Mouse (Mus musculus) ES-E14 (cell line): ENCODE measurements around the gene Lzts3. TPM values are rescaled to one million over a fixed set of nuclear protein-coding genes. Genes with fewer than 3 reads are reported as not detected.
"Not testable (repeated sequence)": the region's sequence is repeated elsewhere in the genome, so short reads cannot be mapped to it uniquely, and the experiment has no call there.

Source experiments
- DNase-seq: peaks from one replicate; pipeline ENCODE4 v3.0.0-alpha.2; 2013; ENCODE audit warnings: low read depth, low spot score
- H3K27ac ChIP-seq: 2 replicates; pipeline ENCODE4 v1.5.1; 2012; ENCODE audit warnings: low read depth, mild to moderate bottlenecking, low read length, moderate library complexity, mixed read lengths; ENCODE audit not compliant: poor library complexity, insufficient read depth, severe bottlenecking
- H3K36me3 ChIP-seq: 2 replicates; pipeline ENCODE4 v1.6.1; 2012; ENCODE audit warnings: mild to moderate bottlenecking, low read length, moderate library complexity, mixed read lengths; ENCODE audit not compliant: control insufficient read depth, poor library complexity, insufficient read depth, severe bottlenecking
- H3K4me1 ChIP-seq, 2 experiments: fragments of 150-350 bp in 1 of 2; sonication (generic) in 1 of 2; 2 replicates each; pipeline ENCODE4 v1.6.1; 2012; ENCODE audit warnings: low read length in 2 of 2, mild to moderate bottlenecking in 1 of 2, mixed read lengths in 1 of 2; ENCODE audit not compliant: control insufficient read depth in 2 of 2, insufficient read depth in 2 of 2, poor library complexity in 1 of 2
- H3K4me3 ChIP-seq, 2 experiments: fragments of 150-350 bp in 1 of 2; sonication (generic) in 1 of 2; 2 replicates each; pipeline ENCODE4 v1.5.1; 2012; ENCODE audit warnings: low read length in 2 of 2, low read depth in 1 of 2, mild to moderate bottlenecking in 1 of 2, mixed read lengths in 1 of 2; ENCODE audit not compliant: insufficient read depth in 1 of 2, poor library complexity in 1 of 2, severe bottlenecking in 1 of 2
- H3K9ac ChIP-seq: 2 replicates; pipeline ENCODE4 v1.6.1; 2012; ENCODE audit warnings: low read depth, mild to moderate bottlenecking, low read length, mixed read lengths; ENCODE audit not compliant: poor library complexity, insufficient read depth, severe bottlenecking
- H3K9me3 ChIP-seq: fragments of 150-350 bp; sonication (generic); 2 replicates; pipeline ENCODE4 v1.6.1; 2012; ENCODE audit warnings: low read depth, mild to moderate bottlenecking, low read length; ENCODE audit not compliant: control insufficient read depth, insufficient read depth
- CHD2 ChIP-seq: IDR thresholded peaks from 2 replicates; pipeline ENCODE4 v1.6.1; 2014; ENCODE audit warnings: mild to moderate bottlenecking, low read depth, low read length, inconsistent platforms
- HCFC1 ChIP-seq: IDR thresholded peaks from 2 replicates; pipeline ENCODE4 v1.6.1; 2012; ENCODE audit warnings: low read length, inconsistent platforms, borderline replicate concordance; ENCODE audit not compliant: insufficient read depth
- MAFK ChIP-seq: IDR thresholded peaks from 2 replicates; pipeline ENCODE4 v1.6.1; 2014; ENCODE audit warnings: mild to moderate bottlenecking, low read depth, low read length, inconsistent platforms; ENCODE audit not compliant: insufficient read depth
- ZC3H11A ChIP-seq: IDR thresholded peaks from 2 replicates; pipeline ENCODE4 v1.6.1; 2012; ENCODE audit warnings: low read depth, mild to moderate bottlenecking, inconsistent platforms, low read length, borderline replicate concordance
- ZNF384 ChIP-seq: IDR thresholded peaks from 2 replicates; pipeline ENCODE4 v1.6.1; 2012; ENCODE audit warnings: low read depth, low read length, inconsistent platforms
- in situ Hi-C, 2 experiments: fragments of 600-800 bp; cut with MboI; formaldehyde crosslinking; loops; one replicate each; pipeline ENCODE4 v1.15.1; 2025; ENCODE audit warnings: low sequenced_read_pairs in 2 of 2, inconsistent platforms in 1 of 2; ENCODE audit not compliant: unreplicated experiment in 2 of 2
- total RNA-seq: library from RNA; depleted of rRNA; stranded (reverse); fragments of 300-350 nt; gene quantifications from 2 replicates; pipeline ENCODE4 v1.2.3, GENCODE M21; 2012

The Lzts3 gene
- total RNA-seq, 1 experiment = 3.4 TPM

- no peak for DNase-seq
- H3K27ac ChIP-seq = no peak overlapping the region
- no peak overlapping the region for H3K9ac ChIP-seq
- peaks cover 32% of the 10 kb centered on the region for H3K36me3 ChIP-seq
- no peaks in the 10 kb centered on the region for H3K9me3 ChIP-seq
- no peaks in the 10 kb centered on the region for H3K4me1 ChIP-seq
- in situ Hi-C loops = no loop called here
- no peak for TF ChIP-seq ZC3H11A
- TF ChIP-seq HCFC1 = no peak
- no peak for TF ChIP-seq ZNF384
- no peak for TF ChIP-seq MAFK
- no peak for TF ChIP-seq CHD2
- no peak overlapping the region for H3K4me3 ChIP-seq
Measured at GRCm38 (mm10) chr2:130653760-130654159, 11.2 kb upstream of the Lzts3 start.

- TF ChIP-seq HCFC1 (no peak), ZC3H11A (no peak), CHD2 (no peak), ZNF384 (no peak), MAFK (no peak)
Measured at GRCm38 (mm10) chr2:130653303-130653702, 10.7 kb upstream of the Lzts3 start.

GRCm38 (mm10) chr2:130649028-130649427 is 6.4 kb upstream of the Lzts3 start:
- H3K27ac ChIP-seq, H3K36me3 ChIP-seq, H3K4me3 ChIP-seq, in situ Hi-C loops, H3K4me1 ChIP-seq, H3K9me3 ChIP-seq, DNase-seq, H3K9ac ChIP-seq: not testable (repeated sequence)
- TF ChIP-seq ZNF384 = peak; percentile 63; the same call in 1 of the 2 replicates

More at GRCm38 (mm10) chr2:130653303-130653702, 10.7 kb upstream of the Lzts3 start:
- Histone ChIP-seq H3K27ac (no peak overlapping the region), H3K9me3 (no peaks in the 10 kb centered on the region), H3K9ac (no peak overlapping the region), H3K36me3 (peaks cover 31% of the 10 kb centered on the region), H3K4me1 (no peaks in the 10 kb centered on the region), H3K4me3 (no peak overlapping the region)
- DNase-seq = no peak
- in situ Hi-C loops = no loop called here

- in situ Hi-C loops = no loop called here
- no peak overlapping the region for H3K27ac ChIP-seq
Measured at GRCm38 (mm10) chr2:130645198-130645597, 2.6 kb upstream of the Lzts3 start.

GRCm38 (mm10) chr2:130642197-130642660 is 374 bp downstream of the Lzts3 start:
- in situ Hi-C loops = no loop called here
- Histone ChIP-seq H3K4me3 (peak overlapping the region; percentile 92 to 98), H3K4me1 (peaks cover 0 to 5% of the 10 kb centered on the region in 2 experiments; a peak in 2 of 4 replicates), H3K9me3 (no peaks in the 10 kb centered on the region), H3K9ac (peak overlapping the region; percentile 85), H3K36me3 (no peaks in the 10 kb centered on the region), H3K27ac (no peak overlapping the region)
- no peak for DNase-seq
- TF ChIP-seq ZC3H11A (no peak), HCFC1 (no peak), MAFK (no peak), ZNF384 (no peak), CHD2 (no peak)

More at GRCm38 (mm10) chr2:130645198-130645597, 2.6 kb upstream of the Lzts3 start:
- Histone ChIP-seq H3K4me3 (no peak overlapping the region), H3K9ac (no peak overlapping the region), H3K36me3 (no peaks in the 10 kb centered on the region), H3K9me3 (no peaks in the 10 kb centered on the region), H3K4me1 (peaks cover 0 to 3% of the 10 kb centered on the region in 2 experiments; a peak in 2 of 4 replicates)
- no peak for DNase-seq
- no peak for TF ChIP-seq CHD2
- TF ChIP-seq ZC3H11A = no peak
- TF ChIP-seq HCFC1 = no peak
- TF ChIP-seq ZNF384 = no peak
- TF ChIP-seq MAFK = no peak
